8 mouse cellular contexts compared by ENCODE assay signal in the genomic region with DNA sequence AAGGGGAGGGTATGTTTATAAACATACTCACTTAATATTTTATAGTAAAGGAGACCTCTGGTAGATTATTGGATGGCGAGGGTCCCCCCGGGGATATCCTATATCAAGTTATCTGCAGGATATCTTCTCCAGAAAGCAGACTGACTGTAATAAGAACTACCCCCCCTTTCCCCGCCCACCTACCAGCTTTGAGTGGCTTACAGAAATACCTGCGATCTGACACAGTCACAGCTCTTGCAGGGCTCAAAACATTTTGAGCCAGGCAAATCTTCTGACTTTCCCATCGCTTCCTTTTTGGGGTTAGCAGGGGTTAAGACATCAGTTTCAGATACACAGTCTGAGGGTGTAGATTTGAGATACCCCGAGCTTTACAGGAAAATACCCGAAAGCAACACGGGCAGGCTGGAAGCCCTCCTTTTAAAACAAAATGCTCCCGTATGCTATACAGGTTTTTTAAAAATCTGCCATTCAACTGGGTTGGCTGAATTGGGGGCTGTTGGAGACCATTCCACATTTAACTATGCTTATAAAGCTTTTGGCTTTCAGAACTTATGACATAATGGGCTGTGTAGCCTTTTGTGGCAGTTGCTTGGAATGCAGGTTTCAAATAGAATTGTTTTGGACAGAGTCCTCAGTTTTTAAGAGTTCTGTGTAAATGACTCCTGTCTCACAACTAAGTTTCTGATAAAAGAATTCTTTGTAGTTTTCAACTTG. TPM values are rescaled to one million over a fixed set of nuclear protein-coding genes. Genes with fewer than 3 reads are reported as not detected.
DNase-seq lines count a peak whose midpoint lies in the region; ATAC-seq and TF ChIP-seq lines count a peak whose summit lies in the region.

No protein-coding gene starts in this region.

- ATAC-seq in kidney, embryonic 16.5 days (ENCODE audit: low FRiP score, low TSS enrichment): no peak
- no peak for ATAC-seq in hindbrain, embryonic 11.5 days (ENCODE audit: low FRiP score)

- no peak for DNase-seq in kidney, adult 18-20 months
- DNase-seq in hindbrain, embryonic 11.5 days (ENCODE audit: low spot score): peak; percentile 34
- peak; percentile 45 for DNase-seq in lung, postnatal 10 days
- peak; percentile 57 for DNase-seq in thymus, postnatal 14 days
- DNase-seq in left cerebral cortex, postnatal 10 days (ENCODE audit: extremely low spot score in 1 of 2, low spot score in 2 of 2): no peak
- no peak for DNase-seq in ovary, postnatal 10 days (ENCODE audit: low spot score)

- TF ChIP-seq CTCF in cortical plate, adult 2 months (IDR thresholded peaks at IDR 0.05; ENCODE audit: extremely low read depth, insufficient read depth, low read length): no peak

- H3K4me2 ChIP-seq in kidney, embryonic 16.5 days (replicated peaks; ENCODE audit: low read depth, low read length): peak overlapping the region; percentile 75
- peak overlapping the region; percentile 78 for H3K4me2 ChIP-seq in hindbrain, embryonic 11.5 days (replicated peaks; ENCODE audit: low read depth, low read length)

- H3K4me3 ChIP-seq in kidney, embryonic 16.5 days (ENCODE audit: low read length): peak overlapping the region; percentile 74
- peak overlapping the region; percentile 78 for H3K4me3 ChIP-seq in cortical plate, adult 2 months (ENCODE audit: insufficient read depth, low read length)
- H3K4me3 ChIP-seq in hindbrain, embryonic 11.5 days (ENCODE audit: low read depth, low read length): peak overlapping the region; percentile 73

- no peak for TF ChIP-seq POLR2A in cortical plate, adult 2 months (IDR thresholded peaks at IDR 0.05; ENCODE audit: extremely low read depth, insufficient read depth, low read length)

- H3K27me3 ChIP-seq in kidney, embryonic 16.5 days (ENCODE audit: insufficient read depth, low read length): no peaks in the 10 kb centered on the region
- no peaks in the 10 kb centered on the region for H3K27me3 ChIP-seq in hindbrain, embryonic 11.5 days (ENCODE audit: control insufficient read depth, insufficient read depth, low read length)

- H3K9ac ChIP-seq in kidney, embryonic 16.5 days (replicated peaks; ENCODE audit: low read length): peak overlapping the region; percentile 49
- no peak overlapping the region for H3K9ac ChIP-seq in hindbrain, embryonic 11.5 days (ENCODE audit: low read depth, low read length)

- H3K4me1 ChIP-seq in kidney, embryonic 16.5 days (ENCODE audit: insufficient read depth, low read length): peaks cover 22% of the 10 kb centered on the region
- peaks cover 5% of the 10 kb centered on the region; the same call in 1 of the 2 replicates for H3K4me1 ChIP-seq in cortical plate, adult 2 months (ENCODE audit: control insufficient read depth, insufficient read depth, low read length)
- H3K4me1 ChIP-seq in hindbrain, embryonic 11.5 days (replicated peaks; ENCODE audit: control insufficient read depth, insufficient read depth, low read length): 0 out of 2 replicates have a peak, but pooled peaks cover 2% of the 10 kb centered on the region

- WGBS in kidney, embryonic 16.5 days: 21% methylated on average over 9 of the region's 9 CpGs
- WGBS in hindbrain, embryonic 11.5 days: 35% methylated on average over 9 of the region's 9 CpGs

- no peaks in the 10 kb centered on the region for H3K36me3 ChIP-seq in kidney, embryonic 16.5 days (ENCODE audit: insufficient read depth, low read length)
- H3K36me3 ChIP-seq in hindbrain, embryonic 11.5 days (ENCODE audit: control insufficient read depth, insufficient read depth, low read length): no peaks in the 10 kb centered on the region

- intact Hi-C loops in left cerebral cortex, postnatal 10 days (cut with DNase I): loop anchor here (5.0 kb wide), 3 partner anchors 40 to 330 kb away; no protein-coding TSS in a partner anchor

- H3K9me3 ChIP-seq in kidney, embryonic 16.5 days (ENCODE audit: low read length): no peaks in the 10 kb centered on the region
- no peaks in the 10 kb centered on the region for H3K9me3 ChIP-seq in hindbrain, embryonic 11.5 days (ENCODE audit: control insufficient read depth, low read length)

- no peak overlapping the region for H3K27ac ChIP-seq in kidney, embryonic 16.5 days (ENCODE audit: low read length)
- H3K27ac ChIP-seq in cortical plate, adult 2 months (ENCODE audit: insufficient read depth, low read length): no peak overlapping the region
- H3K27ac ChIP-seq in hindbrain, embryonic 11.5 days (ENCODE audit: low read depth, low read length): no peak overlapping the region

RNA-seq across cellular contexts. Expression of a gene that starts 2.0 kb away (rescaled TPM):
- 21.8 and 22.7 TPM in 2 replicates for polyA plus RNA-seq in kidney, embryonic 16.5 days (2015; fragmentation: Nextera tagmentation; extraction: Ambion mirVana)
- 27.6 and 29.9 TPM in 2 replicates for polyA plus RNA-seq in cortical plate, adult 2 months (2012; rRNA removed)
- polyA plus RNA-seq in hindbrain, embryonic 11.5 days (2014; fragmentation: Nextera tagmentation; extraction: Ambion mirVana): 18.5 and 23.5 TPM in 2 replicates
- 10 to 100 TPM; 15.0 to 16.8 TPM for total RNA-seq in left cerebral cortex, postnatal 10 days (2021)

Comparison
In these comparisons a context has a peak if more than half of its experiments do, and no peak if none do; other contexts are left out.
1. DNase-seq: peak in hindbrain, embryonic 11.5 days (single experiment), lung, postnatal 10 days (single experiment) and thymus, postnatal 14 days (single experiment); none in kidney, adult 18-20 months (single experiment), left cerebral cortex, postnatal 10 days (0 of 2) and ovary, postnatal 10 days (single experiment).
2. Peak in every context shown above with its lines, with median percentiles within 50 percentile points of each other: H3K4me3 ChIP-seq.